Mouse (Mus musculus): ENCODE results near the gene Fdx1l. TPM values are rescaled to one million over a fixed set of nuclear protein-coding genes. Genes with fewer than 3 reads are reported as not detected.

The Fdx1l gene
- total RNA-seq, 2 experiments from 2014 or later = 62.4 to 64.3 TPM

DNA sequence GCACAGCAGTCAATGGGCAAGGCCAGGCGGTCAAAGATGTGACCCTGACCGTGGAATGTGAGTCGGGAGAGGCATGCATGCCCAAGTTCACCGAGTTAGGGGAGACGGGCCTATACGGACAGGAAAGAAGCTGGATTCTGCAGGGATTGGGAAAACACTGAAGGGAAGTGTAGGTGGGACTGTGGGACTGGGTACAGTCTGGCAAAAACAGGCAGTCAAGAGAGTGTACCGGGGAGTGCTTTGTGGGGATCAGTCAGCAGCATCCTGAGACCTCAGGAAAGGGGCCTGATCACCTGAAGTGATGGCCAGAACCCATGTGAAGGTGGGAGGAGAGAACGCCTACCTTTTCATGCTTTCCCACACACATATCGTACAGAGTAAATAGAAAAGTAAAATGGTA lies 37.8 kb downstream of the Fdx1l start:
- peak in 1 of 2 experiments; percentile 24 for DNase-seq (ENCODE audit: extremely low spot score in 1 of 2, low spot score in 2 of 2)
- Histone ChIP-seq H3K27ac (peak overlapping the region; percentile 50), H3K4me3 (peak overlapping the region; percentile 19; the same call in 1 of the 2 replicates)
- TF ChIP-seq CTCF (IDR thresholded peaks at IDR 0.05) = no peak
- intact Hi-C loops (cut with DNase I) = no loop called here

DNA sequence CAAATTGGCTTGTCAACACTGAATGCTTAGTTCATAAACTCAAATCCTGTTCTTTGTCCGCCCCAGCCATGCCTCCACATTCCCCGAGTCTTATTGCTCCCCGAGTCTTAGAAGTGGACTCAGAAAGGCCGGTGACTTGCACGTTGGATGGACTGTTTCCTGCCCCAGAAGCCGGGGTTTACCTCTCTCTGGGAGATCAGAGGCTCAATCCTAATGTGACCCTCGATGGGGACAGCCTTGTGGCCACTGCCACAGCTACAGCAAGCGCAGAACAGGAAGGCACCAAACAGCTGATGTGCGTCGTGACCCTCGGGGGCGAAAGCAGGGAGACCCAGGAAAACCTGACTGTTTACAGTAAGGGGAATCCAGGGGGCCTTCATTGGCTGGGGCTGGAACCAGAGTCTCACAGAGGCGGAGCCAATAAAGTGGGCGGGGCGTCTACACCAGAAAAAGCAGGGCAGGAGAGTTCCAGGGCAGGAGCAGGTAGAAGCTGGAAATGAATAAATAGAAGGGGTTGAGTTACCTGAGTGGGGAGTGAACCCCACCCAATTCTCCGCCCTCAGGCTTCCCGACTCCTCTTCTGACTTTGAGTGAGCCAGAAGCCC lies 38.8 kb downstream of the Fdx1l start:
- Histone ChIP-seq H3K4me3 (peak overlapping the region; percentile 24; the same call in 1 of the 2 replicates), H3K27ac (peak overlapping the region; percentile 24; the same call in 1 of the 2 replicates)
- TF ChIP-seq CTCF (IDR thresholded peaks at IDR 0.05) = no peak
- peak in 1 of 2 experiments; percentile 14 for DNase-seq (ENCODE audit: extremely low spot score in 1 of 2, low spot score in 2 of 2)
- intact Hi-C loops (cut with DNase I) = loop anchor here (5.0 kb wide), 2 partner anchors 58 to 103 kb away; partner anchors contain the start of genes Gm38431 and Raver1

DNA sequence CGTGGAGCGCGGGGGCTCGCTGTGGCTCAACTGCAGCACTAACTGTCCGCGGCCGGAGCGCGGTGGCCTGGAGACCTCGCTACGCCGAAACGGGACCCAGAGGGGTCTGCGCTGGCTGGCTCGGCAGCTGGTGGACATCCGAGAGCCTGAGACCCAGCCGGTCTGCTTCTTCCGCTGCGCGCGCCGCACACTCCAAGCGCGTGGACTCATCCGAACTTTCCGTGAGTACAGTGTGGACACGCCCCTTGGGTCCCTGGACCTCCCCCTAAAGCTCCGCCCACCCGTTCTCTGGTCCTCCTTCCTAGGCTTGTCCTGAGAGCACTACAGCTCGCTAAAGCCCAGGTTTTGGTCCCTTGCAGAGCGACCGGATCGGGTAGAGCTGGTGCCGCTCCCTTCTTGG lies 40.3 kb downstream of the Fdx1l start:
- H3K4me3 ChIP-seq = peak overlapping the region; percentile 64
- TF ChIP-seq CTCF (IDR thresholded peaks at IDR 0.05) = no peak
- peak; percentile 66 to 69 for DNase-seq (ENCODE audit: extremely low spot score in 1 of 2, low spot score in 2 of 2)
- H3K27ac ChIP-seq = peak overlapping the region; percentile 93
- intact Hi-C loops (cut with DNase I) = loop anchor here (5.0 kb wide), 2 partner anchors 59 to 104 kb away; partner anchors contain the start of genes Gm38431 and Raver1

DNA sequence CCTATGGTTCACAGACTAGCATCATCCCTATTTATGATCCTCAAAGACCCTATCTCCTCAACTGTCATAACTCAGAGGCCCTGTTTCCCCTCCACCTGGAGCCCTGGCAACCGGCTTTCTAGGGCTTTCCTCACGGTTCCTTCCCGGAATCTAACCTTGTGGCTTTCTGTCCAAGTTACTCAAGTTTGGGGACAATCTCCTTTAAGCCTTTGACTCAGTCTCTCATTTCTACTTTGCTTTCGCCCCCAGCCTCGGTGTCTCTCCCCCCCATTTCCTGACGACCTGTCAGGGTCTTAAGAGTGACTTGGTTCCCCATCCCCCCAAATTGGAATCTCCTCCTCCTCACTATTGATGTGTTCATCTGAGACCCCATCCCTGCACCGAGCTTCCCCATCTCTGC lies 40.9 kb downstream of the Fdx1l start:
- DNase-seq (ENCODE audit: extremely low spot score in 1 of 2, low spot score in 2 of 2) = no peak
- no peak for TF ChIP-seq CTCF (IDR thresholded peaks at IDR 0.05)
- peak overlapping the region; percentile 93 for H3K27ac ChIP-seq
- peak overlapping the region; percentile 64 for H3K4me3 ChIP-seq
- intact Hi-C loops (cut with DNase I) = loop anchor here (1.0 to 5.0 kb wide), 3 partner anchors 31 to 105 kb away; partner anchors contain the start of genes Gm38431 and Raver1

DNA sequence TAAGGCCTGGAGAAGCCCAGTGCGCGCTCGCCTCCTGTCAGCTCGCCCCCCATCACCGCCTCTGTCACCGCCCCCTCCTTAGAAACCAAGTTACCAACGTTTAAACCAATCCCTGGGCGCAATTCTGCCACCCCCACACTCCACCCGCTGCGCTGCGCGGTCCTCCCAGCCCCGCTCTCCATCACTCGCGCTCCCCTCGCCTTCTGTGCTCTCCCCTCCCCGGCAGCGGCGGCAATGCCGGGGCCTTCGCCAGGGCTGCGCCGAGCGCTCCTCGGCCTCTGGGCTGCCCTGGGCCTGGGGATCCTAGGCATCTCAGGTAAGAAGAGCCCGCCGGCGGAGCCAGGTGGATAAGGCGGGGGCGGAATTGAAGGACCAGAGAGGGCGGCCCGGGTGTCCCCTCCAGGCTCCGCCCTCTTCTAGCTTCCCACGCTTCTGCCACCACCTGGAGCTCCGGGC lies 41.5 kb downstream of the Fdx1l start, which contains the start of gene Icam5:
TSS of gene Icam5 (plus strand) at position 178 of the 456 bp plus-strand sequence.
- peak within 1 kb of the TSS; percentile 93 for H3K27ac ChIP-seq
- DNase-seq (ENCODE audit: extremely low spot score in 1 of 2, low spot score in 2 of 2) = peak; percentile 86 to 87
- intact Hi-C loops (cut with DNase I) = loop anchor here (1.0 to 5.0 kb wide), 5 partner anchors 31 to 105 kb away; partner anchors contain the start of genes Gm38431 and Raver1
- TF ChIP-seq CTCF (IDR thresholded peaks at IDR 0.05) = no peak
- H3K4me3 ChIP-seq = peak within 1 kb of the TSS; percentile 64

DNA sequence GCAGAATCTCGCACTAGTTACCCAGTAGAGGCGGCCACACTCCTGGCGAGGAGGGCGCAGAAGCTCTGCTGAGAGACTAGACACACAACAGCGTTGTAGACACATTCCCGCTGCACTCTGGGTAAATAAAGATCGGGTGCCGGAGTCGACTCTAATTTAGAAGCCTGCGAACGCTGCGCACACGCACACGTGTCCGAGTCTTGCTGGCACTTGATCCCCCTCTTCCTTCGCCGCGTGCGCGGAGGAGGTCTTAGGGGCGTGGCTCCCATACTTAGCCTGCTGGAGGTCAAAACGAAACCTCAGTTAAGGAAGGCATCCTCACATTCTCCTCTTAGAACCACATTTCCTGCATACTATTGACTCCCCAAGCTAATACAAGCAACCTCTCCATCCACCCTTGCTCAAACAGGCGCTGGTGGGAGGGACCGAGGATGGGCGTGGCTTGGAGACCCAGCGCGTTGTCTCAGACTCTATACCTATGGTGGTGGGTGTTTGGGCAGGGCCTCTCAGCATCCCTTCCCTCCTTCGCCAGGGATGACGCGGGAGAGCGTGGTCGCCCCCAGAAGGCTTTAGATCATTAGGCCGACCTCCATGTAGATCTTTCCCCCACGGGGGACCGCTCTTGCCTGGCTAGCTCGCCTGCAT lies 42.0 kb downstream of the Fdx1l start:
- peak; percentile 76 to 81 for DNase-seq (ENCODE audit: extremely low spot score in 1 of 2, low spot score in 2 of 2)
- Histone ChIP-seq H3K27ac (peak overlapping the region; percentile 93), H3K4me3 (peak overlapping the region; percentile 64)
- TF ChIP-seq CTCF (IDR thresholded peaks at IDR 0.05) = no peak
- intact Hi-C loops (cut with DNase I) = loop anchor here (1.0 to 5.0 kb wide), 4 partner anchors 41 to 106 kb away; partner anchors contain the start of genes Gm38431 and Raver1

DNA sequence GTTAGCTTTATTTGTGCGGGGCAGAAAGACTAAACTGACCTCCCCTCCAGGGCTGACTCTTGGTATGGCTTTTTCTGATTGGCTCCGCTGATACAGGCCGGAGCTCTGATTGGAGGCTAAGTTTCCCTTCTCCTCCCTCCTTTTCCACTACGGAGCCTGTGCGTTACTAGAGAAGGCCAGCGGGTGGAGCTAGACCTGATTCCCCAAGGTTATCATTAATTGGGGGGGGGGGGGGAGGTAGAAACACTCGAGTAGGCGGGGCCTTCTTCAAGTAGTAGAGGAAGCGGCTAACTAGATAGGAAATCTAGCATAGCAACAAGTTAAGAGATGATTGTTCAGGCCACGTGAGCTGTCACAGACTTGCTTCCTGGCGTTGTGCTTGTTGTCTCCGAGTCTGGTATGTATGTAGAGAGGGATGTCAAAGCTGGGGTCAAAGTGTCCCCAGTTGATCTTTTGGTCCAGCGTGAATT lies 42.6 kb downstream of the Fdx1l start:
- TF ChIP-seq CTCF (IDR thresholded peaks at IDR 0.05) = peak; percentile 61
- intact Hi-C loops (cut with DNase I) = loop anchor here (1.0 to 5.0 kb wide), 4 partner anchors 41 to 106 kb away; partner anchors contain the start of genes Gm38431 and Raver1
- Histone ChIP-seq H3K27ac (peak overlapping the region; percentile 93), H3K4me3 (peak overlapping the region; percentile 64)
- peak; percentile 72 to 82 for DNase-seq (ENCODE audit: extremely low spot score in 1 of 2, low spot score in 2 of 2)

DNA sequence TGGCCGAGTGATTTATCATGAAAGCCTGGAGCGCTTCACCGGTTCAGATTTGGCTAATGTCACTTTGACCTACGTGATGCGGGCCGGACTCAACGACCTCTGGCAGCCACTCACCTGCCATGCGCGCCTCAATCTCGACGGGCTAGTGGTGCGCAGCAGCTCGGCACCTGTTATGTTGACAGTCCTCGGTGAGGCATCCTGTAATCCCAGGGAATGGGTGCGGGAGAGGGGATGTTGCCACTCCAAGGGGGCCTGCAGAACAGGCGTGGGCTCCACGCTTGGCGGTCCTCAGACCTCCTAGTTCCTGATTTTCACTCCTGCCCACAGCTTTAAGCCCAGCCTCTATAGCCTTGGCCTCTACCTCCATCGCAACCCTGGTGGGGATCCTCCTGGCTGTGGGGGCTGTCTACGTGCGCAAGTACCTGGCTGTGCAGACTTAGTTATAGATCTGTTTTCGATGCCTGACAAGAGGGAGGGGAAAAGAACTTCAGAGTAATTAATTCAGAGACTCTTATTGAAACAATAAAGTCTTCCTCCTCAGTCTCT lies 43.3 kb downstream of the Fdx1l start:
- no peak for TF ChIP-seq CTCF (IDR thresholded peaks at IDR 0.05)

DNA sequence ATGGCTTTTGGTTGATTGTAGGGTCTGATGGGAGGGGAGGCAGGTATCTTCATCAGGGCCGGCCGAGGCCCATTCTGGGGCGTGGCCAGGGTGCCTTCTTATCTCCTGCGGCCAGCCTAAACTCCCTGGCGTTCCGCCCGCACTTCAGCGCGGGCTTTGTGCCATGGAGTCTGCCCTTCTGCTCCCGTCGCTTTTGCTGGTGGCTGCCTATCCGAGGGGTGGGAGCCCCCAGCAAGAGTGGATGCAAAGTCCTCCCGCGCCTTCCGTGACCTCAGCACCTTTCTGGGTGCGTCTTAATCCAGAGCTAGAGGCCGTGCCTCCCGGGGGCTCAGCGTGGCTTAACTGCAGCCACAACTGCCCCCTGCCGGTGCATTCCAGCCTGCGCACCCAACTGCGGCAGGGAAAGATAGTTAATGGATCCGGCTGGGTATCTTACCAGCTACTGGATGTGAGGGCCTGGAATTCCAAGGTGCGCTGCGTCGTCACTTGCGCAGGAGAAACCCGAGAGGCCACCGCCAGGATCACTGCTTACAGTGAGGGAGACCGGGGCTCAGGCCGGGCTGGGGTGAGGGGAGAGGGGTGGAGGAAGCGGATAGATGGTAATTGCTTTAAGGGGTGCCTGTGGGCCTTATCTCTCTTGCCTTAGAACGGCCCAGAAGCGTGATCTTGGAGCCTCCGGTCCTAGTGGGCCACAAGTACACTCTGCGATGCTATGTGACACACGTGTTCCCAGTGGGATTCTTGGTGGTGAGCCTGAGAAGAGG lies 43.9 kb downstream of the Fdx1l start, which contains the start of gene Icam4:
TSS of gene Icam4 (plus strand) at position 83 of the 764 bp plus-strand sequence.
- TF ChIP-seq CTCF (IDR thresholded peaks at IDR 0.05) = peak; percentile 91
- Histone ChIP-seq H3K27ac (no peak within 1 kb of the TSS), H3K4me3 (peak within 1 kb of the TSS; percentile 44)
- peak; percentile 75 to 79 for DNase-seq (ENCODE audit: extremely low spot score in 1 of 2, low spot score in 2 of 2)
- intact Hi-C loops (cut with DNase I) = loop anchor here (2.0 to 5.0 kb wide), 4 partner anchors 27 to 108 kb away; partner anchors contain the start of genes Gm38431, Mrpl4 and Raver1

More for the DNA sequence above, 43.3 kb downstream of the Fdx1l start:
- H3K4me3 ChIP-seq = no peak overlapping the region
- no peak overlapping the region for H3K27ac ChIP-seq
- intact Hi-C loops (cut with DNase I) = loop anchor here (2.0 to 5.0 kb wide), 3 partner anchors 62 to 107 kb away; partner anchors contain the start of genes Gm38431 and Raver1
- no peak for DNase-seq (ENCODE audit: extremely low spot score in 1 of 2, low spot score in 2 of 2)

DNA sequence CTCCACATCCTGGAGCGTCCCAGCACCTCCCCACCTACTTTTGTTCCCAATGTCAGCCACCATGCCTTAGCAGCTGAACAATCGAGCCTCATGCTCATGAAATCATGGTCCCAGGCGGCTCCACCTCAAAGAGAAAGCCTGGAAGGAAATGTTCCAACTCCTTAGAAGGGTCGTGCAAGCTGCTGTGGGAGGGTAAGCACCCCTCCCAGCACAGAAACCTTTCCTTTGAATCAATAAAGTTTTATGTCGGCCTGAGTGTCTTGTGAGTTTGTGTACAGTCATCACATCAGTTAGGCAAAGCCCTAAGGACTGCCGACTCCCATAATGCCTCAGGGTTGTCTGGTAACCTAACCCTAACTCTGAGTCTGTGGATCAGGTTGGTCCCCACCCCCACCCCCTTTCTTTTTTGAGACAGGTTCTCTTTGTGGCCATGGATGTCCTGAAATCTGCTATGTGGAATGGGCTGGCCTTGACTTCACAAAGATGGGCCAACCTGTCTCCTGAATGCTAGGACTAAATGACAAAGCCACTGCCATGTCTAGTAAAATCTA lies 44.8 kb downstream of the Fdx1l start:
- no peak overlapping the region for H3K27ac ChIP-seq
- TF ChIP-seq CTCF (IDR thresholded peaks at IDR 0.05) = no peak
- no peak for DNase-seq (ENCODE audit: extremely low spot score in 1 of 2, low spot score in 2 of 2)
- no peak overlapping the region for H3K4me3 ChIP-seq
- intact Hi-C loops (cut with DNase I) = loop anchor here (2.0 kb wide), 1 partner anchor 26 kb away; the partner anchor contains the start of gene Mrpl4
